Mouse (Mus musculus) neural tube, embryonic 15.5 days (tissue): ENCODE results near the gene Bace1. TPM values are rescaled to one million over a fixed set of nuclear protein-coding genes. Genes with fewer than 3 reads are reported as not detected.
A peak's percentile ranks its signal among the peaks of the same experiment; 100 is the strongest.

Experiments used
- ATAC-seq: fragments of 200-750 bp; cut with Nextera tagmentation; 2 replicates; pipeline ENCODE4 v1.8.0; 2017; ENCODE audit warnings: mild to moderate bottlenecking, moderate TSS enrichment, moderate library complexity; ENCODE audit not compliant: low FRiP score
- H3K27ac ChIP-seq: fragments of 300-500 bp; sonication (generic); replicated peaks from 2 replicates; pipeline ENCODE4 v1.5.1; 2015; ENCODE audit warnings: mild to moderate bottlenecking, inconsistent platforms
- H3K27me3 ChIP-seq: fragments of 300-500 bp; sonication (generic); replicated peaks from 2 replicates; pipeline ENCODE4 v1.6.1; 2015; ENCODE audit warnings: inconsistent platforms
- H3K36me3 ChIP-seq: fragments of 300-500 bp; sonication (generic); 2 replicates; pipeline ENCODE4 v1.6.1; 2015; ENCODE audit warnings: inconsistent platforms
- H3K4me1 ChIP-seq: fragments of 300-500 bp; sonication (generic); 2 replicates; pipeline ENCODE4 v1.6.1; 2015; ENCODE audit warnings: inconsistent platforms
- H3K4me2 ChIP-seq: fragments of 300-500 bp; sonication (generic); 2 replicates; pipeline ENCODE4 v1.6.1; 2015; ENCODE audit warnings: inconsistent platforms, mild to moderate bottlenecking, moderate library complexity
- H3K4me3 ChIP-seq: fragments of 300-500 bp; sonication (generic); replicated peaks from 2 replicates; pipeline ENCODE4 v1.5.1; 2015; ENCODE audit warnings: mild to moderate bottlenecking, inconsistent platforms
- H3K9ac ChIP-seq: fragments of 300-500 bp; sonication (generic); replicated peaks from 2 replicates; pipeline ENCODE4 v1.6.1; 2015; ENCODE audit warnings: mild to moderate bottlenecking, inconsistent platforms
- H3K9me3 ChIP-seq: fragments of 300-500 bp; sonication (generic); replicated peaks from 2 replicates; pipeline ENCODE4 v1.6.1; 2016; ENCODE audit warnings: inconsistent platforms
- WGBS: fragments of 180-500 bp; shearing (Covaris S2); methylation state at CpG from one replicate; pipeline ENCODE4 v1.1.7; 2015; ENCODE audit warnings: mixed read lengths; 5-methylcytosine and 5-hydroxymethylcytosine counted together
- polyA plus RNA-seq: library from polyadenylated mRNA; unstranded; fragments of >200 nt; fragmentation: Nextera tagmentation; extraction: Ambion mirVana; gene quantifications from 2 replicates; pipeline ENCODE4 v1.2.1, GENCODE M21; 2015

Bace1 gene
- polyA plus RNA-seq, 1 experiment from 2014 or later = 49.3 TPM

GRCm38 (mm10) chr9:45807761-45808160, 30.6 kb upstream of the Bace1 start:
- peaks cover 21% of the 10 kb centered on the region for H3K36me3 ChIP-seq
- no peaks in the 10 kb centered on the region for H3K27me3 ChIP-seq
- no peak overlapping the region for H3K4me2 ChIP-seq
- no peak overlapping the region for H3K4me3 ChIP-seq
- 91% methylated on average over 8 of the region's 8 CpGs for WGBS
- ATAC-seq = no peak
- no peak overlapping the region for H3K27ac ChIP-seq
- no peaks in the 10 kb centered on the region for H3K9me3 ChIP-seq
- no peak overlapping the region for H3K9ac ChIP-seq
- no peaks in the 10 kb centered on the region for H3K4me1 ChIP-seq

- no peak overlapping the region for H3K27ac ChIP-seq
- H3K4me2 ChIP-seq = no peak overlapping the region
- H3K36me3 ChIP-seq = peaks cover 12% of the 10 kb centered on the region
- no peaks in the 10 kb centered on the region for H3K9me3 ChIP-seq
- H3K27me3 ChIP-seq = no peaks in the 10 kb centered on the region
- 84% methylated on average over 5 of the region's 5 CpGs for WGBS
- H3K4me1 ChIP-seq = no peaks in the 10 kb centered on the region
- no peak for ATAC-seq
- H3K9ac ChIP-seq = no peak overlapping the region
- H3K4me3 ChIP-seq = no peak overlapping the region
Measured at GRCm38 (mm10) chr9:45811946-45812345, 26.4 kb upstream of the Bace1 start.

DNA sequence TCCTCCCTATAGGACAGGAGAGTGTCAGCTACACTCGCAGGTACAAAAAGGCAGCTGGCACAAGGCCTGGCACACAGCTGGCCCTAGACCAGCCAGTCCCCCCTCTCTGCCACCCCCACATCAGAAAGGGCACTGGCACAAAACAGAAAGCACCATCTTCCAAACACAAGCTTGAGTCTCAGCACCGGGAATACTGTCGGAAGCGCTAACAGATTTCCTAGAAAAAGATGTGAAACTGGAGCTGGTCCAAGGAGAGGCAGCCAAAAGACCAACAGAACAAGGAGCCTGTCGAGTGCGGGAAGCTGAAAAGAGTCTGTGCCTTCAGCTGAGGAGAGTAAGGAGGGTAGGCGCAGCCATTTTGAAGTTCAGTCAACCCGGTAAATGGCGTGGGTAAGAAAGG, 23.3 kb upstream of the Bace1 start:
- H3K4me1 ChIP-seq = no peaks in the 10 kb centered on the region
- H3K4me2 ChIP-seq = no peak overlapping the region
- H3K36me3 ChIP-seq = peaks cover 21% of the 10 kb centered on the region
- no peak overlapping the region; the same call in 1 of the 2 replicates for H3K27ac ChIP-seq
- H3K9me3 ChIP-seq = no peaks in the 10 kb centered on the region
- 77% methylated on average over 9 of the region's 9 CpGs for WGBS
- no peaks in the 10 kb centered on the region for H3K27me3 ChIP-seq
- no peak overlapping the region for H3K4me3 ChIP-seq
- no peak for ATAC-seq
- no peak overlapping the region for H3K9ac ChIP-seq

GRCm38 (mm10) chr9:45815525-45815924, 22.9 kb upstream of the Bace1 start:
- Histone ChIP-seq H3K4me2 (no peak overlapping the region), H3K27ac (no peak overlapping the region), H3K4me3 (no peak overlapping the region), H3K4me1 (no peaks in the 10 kb centered on the region), H3K36me3 (peaks cover 21% of the 10 kb centered on the region), H3K27me3 (no peaks in the 10 kb centered on the region), H3K9me3 (no peaks in the 10 kb centered on the region), H3K9ac (no peak overlapping the region)
- no peak for ATAC-seq
- WGBS = 85% methylated on average over 10 of the region's 10 CpGs

DNA sequence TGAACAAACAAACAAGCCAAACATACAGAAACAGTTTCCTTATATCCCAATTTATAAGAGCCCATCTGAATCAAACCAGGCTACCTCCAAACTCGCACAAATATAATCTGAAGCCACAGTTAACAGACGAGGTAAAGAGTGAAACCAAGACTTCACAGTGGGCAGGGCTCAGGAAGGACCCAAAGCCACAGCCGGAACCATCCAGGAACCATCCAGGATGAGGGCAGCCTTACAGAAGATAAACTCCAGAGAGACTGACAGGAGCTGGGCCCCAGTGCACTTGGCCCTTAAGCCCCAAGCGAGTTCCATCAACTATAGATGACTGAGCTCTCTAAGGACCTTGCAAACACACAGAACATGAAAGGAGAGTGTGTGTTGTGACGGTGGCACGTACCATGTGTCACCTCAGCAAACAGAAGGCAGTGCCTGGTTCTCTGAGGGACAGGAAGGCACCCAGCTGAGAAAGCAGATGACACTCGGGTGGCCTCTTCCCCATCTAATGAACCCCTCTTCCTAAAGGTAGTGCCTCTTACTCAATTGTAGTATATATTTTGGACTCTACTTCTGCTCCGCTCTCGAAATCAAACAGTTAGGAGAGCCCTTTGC, 19.9 kb upstream of the Bace1 start:
- H3K9me3 ChIP-seq = no peaks in the 10 kb centered on the region
- no peak for ATAC-seq

DNA sequence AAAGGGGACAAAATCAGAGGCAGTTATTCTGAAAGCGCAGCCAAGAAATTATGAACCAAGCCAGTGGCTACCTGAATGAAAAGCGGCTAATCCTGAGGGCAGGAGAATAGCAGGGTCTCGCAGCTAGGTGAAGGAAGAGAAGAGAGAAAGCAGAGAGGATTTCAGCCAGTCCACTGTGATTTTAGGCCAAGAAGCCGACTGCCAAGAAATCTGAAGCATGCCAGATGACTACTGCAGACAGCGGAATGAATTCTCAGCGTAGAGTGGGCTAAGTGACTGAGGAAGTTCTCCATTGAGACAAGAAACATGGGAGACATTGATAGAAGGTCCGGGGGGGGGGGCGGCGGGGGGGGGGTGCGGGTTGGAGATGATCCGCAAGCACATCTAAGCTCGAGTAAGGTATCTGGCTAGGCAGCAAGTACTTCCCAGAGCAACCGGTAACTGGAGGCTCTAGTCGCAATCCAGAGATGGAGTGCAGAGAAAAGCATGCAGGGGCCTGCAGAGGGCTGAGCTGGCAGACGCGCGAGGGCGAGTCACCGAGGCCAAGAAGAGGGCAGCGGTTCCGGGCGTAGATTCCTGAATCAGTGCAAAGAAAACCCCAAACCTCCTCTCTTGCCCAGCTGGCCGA, 10.6 kb upstream of the Bace1 start:
- peak; percentile 30; the same call in 1 of the 2 replicates for ATAC-seq

More for the DNA sequence above, 19.9 kb upstream of the Bace1 start:
- Histone ChIP-seq H3K36me3 (peaks cover 34% of the 10 kb centered on the region), H3K4me2 (no peak overlapping the region), H3K9ac (no peak overlapping the region), H3K27me3 (no peaks in the 10 kb centered on the region), H3K4me1 (no peaks in the 10 kb centered on the region), H3K27ac (no peak overlapping the region), H3K4me3 (no peak overlapping the region)
- WGBS = 89% methylated on average over 9 of the region's 9 CpGs

DNA sequence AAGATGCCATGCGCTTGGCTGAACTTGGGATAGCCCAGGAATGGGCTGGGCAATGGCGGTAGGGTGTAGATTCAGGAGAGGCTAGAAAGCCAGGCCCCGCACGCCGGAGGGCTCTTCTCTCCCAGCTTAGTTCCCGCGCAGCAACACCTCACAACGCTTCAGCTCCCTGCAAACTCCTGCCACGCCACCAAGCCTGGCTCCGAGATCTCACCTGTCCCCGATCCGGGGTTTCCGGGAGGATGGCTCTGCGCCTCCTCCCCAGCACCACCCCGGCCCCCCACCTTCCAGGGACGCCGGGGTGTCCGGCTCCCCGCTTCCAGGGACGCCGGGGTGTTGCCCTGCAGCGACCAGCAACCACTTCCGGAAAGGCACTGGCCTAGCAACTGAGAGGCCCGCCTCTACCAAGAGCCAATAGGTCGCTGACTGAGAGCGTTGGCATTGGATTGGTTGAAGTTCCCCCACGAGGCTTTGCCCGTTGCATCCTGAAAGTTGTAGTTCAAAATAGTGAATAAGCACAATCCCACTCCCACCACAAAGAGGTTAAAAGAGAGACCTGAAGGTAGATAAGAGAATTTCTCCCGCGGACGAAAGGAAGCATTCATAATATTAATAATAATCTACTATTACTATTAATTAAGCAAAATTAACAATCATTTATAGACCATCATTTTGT, 10.0 kb upstream of the Bace1 start, which contains the start of gene Cep164:
Cep164 (minus strand) TSS at position 401 of the 673 bp plus-strand sequence.
- peak within 1 kb of the TSS; percentile 57 for H3K9ac ChIP-seq
- H3K4me3 ChIP-seq = peak within 1 kb of the TSS; percentile 72
- WGBS = under 1% methylated on average over 31 of the region's 31 CpGs
- H3K36me3 ChIP-seq = 0 out of 2 replicates have a peak, but pooled peaks cover 3% of the 10 kb centered on the region
- H3K4me1 ChIP-seq = peaks cover 11% of the 10 kb centered on the region
- peak; percentile 96 for ATAC-seq
- H3K9me3 ChIP-seq = no peaks in the 10 kb centered on the region
- H3K27ac ChIP-seq = peak within 1 kb of the TSS; percentile 78
- peak within 1 kb of the TSS; percentile 88 for H3K4me2 ChIP-seq
- no peaks in the 10 kb centered on the region for H3K27me3 ChIP-seq

More for the DNA sequence above, 10.6 kb upstream of the Bace1 start:
- H3K9ac ChIP-seq = peak overlapping the region; percentile 57
- WGBS = 4% methylated on average over 23 of the region's 23 CpGs
- 0 out of 2 replicates have a peak, but pooled peaks cover 7% of the 10 kb centered on the region for H3K36me3 ChIP-seq
- H3K4me1 ChIP-seq = peaks cover 11% of the 10 kb centered on the region
- H3K4me3 ChIP-seq = peak overlapping the region; percentile 72
- peak overlapping the region; percentile 78 for H3K27ac ChIP-seq
- no peaks in the 10 kb centered on the region for H3K27me3 ChIP-seq
- H3K9me3 ChIP-seq = no peaks in the 10 kb centered on the region
- peak overlapping the region; percentile 88 for H3K4me2 ChIP-seq

DNA sequence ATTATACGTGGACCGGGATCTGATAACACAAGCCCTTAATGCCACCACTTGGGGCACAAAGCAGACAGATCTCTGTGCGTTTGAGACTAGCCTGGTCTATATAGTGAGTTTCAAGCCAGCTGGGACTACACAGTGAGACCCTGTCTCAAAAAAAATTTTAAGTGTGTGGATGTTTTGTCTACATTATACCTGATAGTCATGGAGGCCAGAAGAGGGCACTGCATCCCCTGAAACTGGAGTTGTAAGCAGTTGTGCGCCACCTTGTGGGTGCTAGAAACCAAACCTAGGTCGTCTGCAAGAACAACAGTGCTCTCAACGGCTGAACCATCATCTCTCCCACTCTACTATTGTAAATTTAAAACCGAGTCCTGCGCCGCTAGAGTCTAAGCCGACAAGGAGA, 9.3 kb upstream of the Bace1 start:
- H3K36me3 ChIP-seq = no peaks in the 10 kb centered on the region
- ATAC-seq = peak; percentile 68
- H3K9ac ChIP-seq = no peak overlapping the region
- peaks cover 11% of the 10 kb centered on the region for H3K4me1 ChIP-seq
- peak overlapping the region; percentile 88 for H3K4me2 ChIP-seq
- peak overlapping the region; percentile 19; the same call in 1 of the 2 replicates for H3K27ac ChIP-seq
- H3K9me3 ChIP-seq = no peaks in the 10 kb centered on the region
- WGBS = 24% methylated on average over 10 of the region's 10 CpGs
- no peaks in the 10 kb centered on the region for H3K27me3 ChIP-seq
- peak overlapping the region; percentile 72 for H3K4me3 ChIP-seq

DNA sequence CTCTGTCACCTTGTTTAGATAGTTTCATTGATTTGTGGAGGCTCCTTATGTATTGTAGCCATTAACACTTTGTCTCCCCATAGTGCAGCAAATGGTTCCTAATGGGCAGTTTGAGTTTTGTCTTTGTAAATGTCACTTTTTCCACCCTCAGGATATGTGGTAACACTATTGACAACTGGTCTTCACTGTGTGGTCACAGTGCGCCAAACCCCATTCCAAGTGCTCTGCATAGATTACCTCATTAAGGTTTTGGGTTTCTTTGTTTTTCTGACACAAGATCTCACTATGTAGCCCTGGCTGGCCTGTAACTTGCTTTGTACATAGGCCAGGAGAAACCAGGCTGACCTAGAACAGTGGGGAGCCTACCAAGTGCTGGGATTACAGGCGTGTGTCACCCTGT, 5.5 kb upstream of the Bace1 start:
- WGBS = 89% methylated on average over 2 of the region's 2 CpGs
- no peak overlapping the region for H3K4me2 ChIP-seq
- H3K27me3 ChIP-seq = no peaks in the 10 kb centered on the region
- H3K27ac ChIP-seq = no peak overlapping the region
- no peak overlapping the region for H3K4me3 ChIP-seq
- H3K36me3 ChIP-seq = no peaks in the 10 kb centered on the region
- no peaks in the 10 kb centered on the region for H3K9me3 ChIP-seq
- no peak for ATAC-seq
- H3K9ac ChIP-seq = no peak overlapping the region
- peaks cover under 1% of the 10 kb centered on the region for H3K4me1 ChIP-seq

- no peaks in the 10 kb centered on the region for H3K9me3 ChIP-seq
- no peaks in the 10 kb centered on the region for H3K36me3 ChIP-seq
- no peak overlapping the region for H3K27ac ChIP-seq
- no peak for ATAC-seq
- peaks cover 3% of the 10 kb centered on the region for H3K4me1 ChIP-seq
- no peak overlapping the region for H3K4me2 ChIP-seq
- H3K27me3 ChIP-seq = no peaks in the 10 kb centered on the region
- no peak overlapping the region for H3K9ac ChIP-seq
- 83% methylated on average over 2 of the region's 2 CpGs for WGBS
- H3K4me3 ChIP-seq = no peak overlapping the region
Measured at GRCm38 (mm10) chr9:45833461-45833860, 4.9 kb upstream of the Bace1 start.

GRCm38 (mm10) chr9:45838069-45838433, 329 bp upstream of the Bace1 start:
- peaks cover 42% of the 10 kb centered on the region for H3K4me1 ChIP-seq
- H3K36me3 ChIP-seq = 0 out of 2 replicates have a peak, but pooled peaks cover 2% of the 10 kb centered on the region
- ATAC-seq = no peak
- no peaks in the 10 kb centered on the region for H3K9me3 ChIP-seq
- H3K9ac ChIP-seq = no peak overlapping the region; the same call in none of the 2 replicates
- no peaks in the 10 kb centered on the region for H3K27me3 ChIP-seq
- H3K27ac ChIP-seq = no peak overlapping the region; the same call in 1 of the 2 replicates
- peak overlapping the region; percentile 93 for H3K4me3 ChIP-seq
- H3K4me2 ChIP-seq = peak overlapping the region; percentile 96
- WGBS = 24% methylated on average over 4 of the region's 4 CpGs
